Mouse (Mus musculus) forebrain, embryonic 12.5 days (tissue): ENCODE measurements around the gene Manbal. TPM values are rescaled to one million over a fixed set of nuclear protein-coding genes. Genes with fewer than 3 reads are reported as not detected.

ENCODE experiments used
- ATAC-seq: fragments of 200-750 bp; cut with Nextera tagmentation; 2 replicates; pipeline ENCODE4 v1.8.0; 2017; ENCODE audit warnings: moderate TSS enrichment; ENCODE audit not compliant: low FRiP score
- H3K27ac ChIP-seq: fragments of 300-500 bp; sonication (generic); 2 replicates; pipeline ENCODE4 v1.5.1; 2016; ENCODE audit warnings: mild to moderate bottlenecking
- H3K27me3 ChIP-seq: fragments of 300-500 bp; sonication (generic); 2 replicates; pipeline ENCODE4 v1.6.1; 2016; ENCODE audit warnings: mild to moderate bottlenecking
- H3K36me3 ChIP-seq: fragments of 300-500 bp; sonication (generic); replicated peaks from 2 replicates; pipeline ENCODE4 v1.6.1; 2016; ENCODE audit warnings: mild to moderate bottlenecking
- H3K4me1 ChIP-seq: fragments of 300-500 bp; sonication (generic); 2 replicates; pipeline ENCODE4 v1.6.1; 2016
- H3K4me2 ChIP-seq: fragments of 300-500 bp; sonication (generic); 2 replicates; pipeline ENCODE4 v1.6.1; 2016; ENCODE audit warnings: mild to moderate bottlenecking, moderate library complexity
- H3K4me3 ChIP-seq: fragments of 300-500 bp; sonication (generic); replicated peaks from 2 replicates; pipeline ENCODE4 v1.5.1; 2016; ENCODE audit warnings: mild to moderate bottlenecking
- H3K9ac ChIP-seq: fragments of 300-500 bp; sonication (generic); 2 replicates; pipeline ENCODE4 v1.6.1; 2016; ENCODE audit warnings: mild to moderate bottlenecking
- H3K9me3 ChIP-seq: fragments of 300-500 bp; sonication (generic); 2 replicates; pipeline ENCODE4 v1.6.1; 2016
- WGBS: fragments of 180-500 bp; shearing (Covaris S2); methylation state at CpG from one replicate; pipeline ENCODE4 v1.1.7; 2016; 5-methylcytosine and 5-hydroxymethylcytosine counted together
- polyA plus RNA-seq: library from polyadenylated mRNA; unstranded; fragments of >200 nt; fragmentation: Nextera tagmentation; extraction: Ambion mirVana; gene quantifications from 2 replicates; pipeline ENCODE4 v1.2.1, GENCODE M21; 2016

Manbal gene
- polyA plus RNA-seq, 1 experiment from 2014 or later = 69.4 TPM

- Histone ChIP-seq H3K4me2 (no peak overlapping the region), H3K27ac (no peak overlapping the region), H3K4me3 (no peak overlapping the region), H3K27me3 (no peaks in the 10 kb centered on the region), H3K36me3 (no peaks in the 10 kb centered on the region), H3K9ac (no peak overlapping the region), H3K9me3 (no peaks in the 10 kb centered on the region), H3K4me1 (peaks cover 26% of the 10 kb centered on the region)
- no peak for ATAC-seq
These were observed 52.1 kb downstream of the Manbal start for GRCm38 (mm10) chr2:157419506-157419905.

- no peaks in the 10 kb centered on the region for H3K27me3 ChIP-seq
- no peak overlapping the region for H3K4me2 ChIP-seq
- H3K4me3 ChIP-seq = no peak overlapping the region
- no peak overlapping the region for H3K27ac ChIP-seq
- H3K9ac ChIP-seq = no peak overlapping the region
- ATAC-seq = no peak
- H3K36me3 ChIP-seq = no peaks in the 10 kb centered on the region
- WGBS = 84% methylated on average over 4 of the region's 4 CpGs
- H3K4me1 ChIP-seq = peaks cover 33% of the 10 kb centered on the region
- H3K9me3 ChIP-seq = no peaks in the 10 kb centered on the region
These were observed 53.0 kb downstream of the Manbal start for GRCm38 (mm10) chr2:157420404-157420803.

GRCm38 (mm10) chr2:157422062-157422655 lies 54.8 kb downstream of the Manbal start:
- Histone ChIP-seq H3K9ac (no peak overlapping the region), H3K9me3 (no peaks in the 10 kb centered on the region), H3K4me2 (no peak overlapping the region), H3K4me3 (no peak overlapping the region), H3K36me3 (0 out of 2 replicates have a peak, but pooled peaks cover 2% of the 10 kb centered on the region), H3K4me1 (peaks cover 50% of the 10 kb centered on the region), H3K27ac (no peak overlapping the region), H3K27me3 (no peaks in the 10 kb centered on the region)
- ATAC-seq = no peak
- WGBS = 75% methylated on average over 11 of the region's 11 CpGs

GRCm38 (mm10) chr2:157422854-157423705 lies 55.7 kb downstream of the Manbal start:
- WGBS = 48% methylated on average over 11 of the region's 11 CpGs
- peak; percentile 1; the same call in 1 of the 2 replicates for ATAC-seq
- Histone ChIP-seq H3K27ac (peak overlapping the region; percentile 57), H3K27me3 (no peaks in the 10 kb centered on the region), H3K4me1 (peaks cover 57% of the 10 kb centered on the region), H3K36me3 (0 out of 2 replicates have a peak, but pooled peaks cover 3% of the 10 kb centered on the region), H3K4me2 (peak overlapping the region; percentile 89), H3K9me3 (no peaks in the 10 kb centered on the region), H3K4me3 (peak overlapping the region; percentile 89; the same call in 1 of the 2 replicates), H3K9ac (peak overlapping the region; percentile 99)

- Histone ChIP-seq H3K4me3 (peak overlapping the region; percentile 89), H3K36me3 (peaks cover 9% of the 10 kb centered on the region), H3K27me3 (no peaks in the 10 kb centered on the region), H3K4me1 (peaks cover 51% of the 10 kb centered on the region), H3K4me2 (peak overlapping the region; percentile 89), H3K9me3 (no peaks in the 10 kb centered on the region), H3K27ac (peak overlapping the region; percentile 92), H3K9ac (peak overlapping the region; percentile 99)
- 8% methylated on average over 15 of the region's 21 CpGs for WGBS
- peak; percentile 36 for ATAC-seq
These were observed 56.3 kb downstream of the Manbal start for GRCm38 (mm10) chr2:157423706-157424125.

GRCm38 (mm10) chr2:157424126-157424903 lies 56.9 kb downstream of the Manbal start:
- ATAC-seq = peak; percentile 39

GRCm38 (mm10) chr2:157424904-157425642 lies 57.7 kb downstream of the Manbal start:
- peaks cover 55% of the 10 kb centered on the region for H3K4me1 ChIP-seq
- no peaks in the 10 kb centered on the region for H3K9me3 ChIP-seq
- peaks cover 13% of the 10 kb centered on the region for H3K36me3 ChIP-seq
- peak overlapping the region; percentile 89 for H3K4me2 ChIP-seq
- WGBS = 64% methylated on average over 16 of the region's 16 CpGs
- peak overlapping the region; percentile 89 for H3K4me3 ChIP-seq
- ATAC-seq = peak; percentile 31
- peak overlapping the region; percentile 92 for H3K27ac ChIP-seq
- H3K9ac ChIP-seq = peak overlapping the region; percentile 99
- H3K27me3 ChIP-seq = no peaks in the 10 kb centered on the region

More at GRCm38 (mm10) chr2:157424126-157424903, 56.9 kb downstream of the Manbal start:
- H3K4me3 ChIP-seq = peak overlapping the region; percentile 89
- WGBS = 1% methylated on average over 62 of the region's 98 CpGs
- H3K36me3 ChIP-seq = peaks cover 13% of the 10 kb centered on the region
- peak overlapping the region; percentile 92 for H3K27ac ChIP-seq
- no peaks in the 10 kb centered on the region for H3K9me3 ChIP-seq
- peak overlapping the region; percentile 89 for H3K4me2 ChIP-seq
- no peaks in the 10 kb centered on the region for H3K27me3 ChIP-seq
- peak overlapping the region; percentile 99 for H3K9ac ChIP-seq
- peaks cover 49% of the 10 kb centered on the region for H3K4me1 ChIP-seq

GRCm38 (mm10) chr2:157425643-157425988 lies 58.2 kb downstream of the Manbal start:
- no peaks in the 10 kb centered on the region for H3K27me3 ChIP-seq
- H3K9ac ChIP-seq = peak overlapping the region; percentile 99; the same call in 1 of the 2 replicates
- peak overlapping the region; percentile 89 for H3K4me2 ChIP-seq
- peaks cover 15% of the 10 kb centered on the region for H3K36me3 ChIP-seq
- peaks cover 60% of the 10 kb centered on the region for H3K4me1 ChIP-seq
- ATAC-seq = no peak
- H3K4me3 ChIP-seq = peak overlapping the region; percentile 89
- H3K27ac ChIP-seq = peak overlapping the region; percentile 92
- WGBS = 88% methylated on average over 6 of the region's 6 CpGs
- H3K9me3 ChIP-seq = no peaks in the 10 kb centered on the region

- no peaks in the 10 kb centered on the region for H3K27me3 ChIP-seq
- peaks cover 17% of the 10 kb centered on the region for H3K36me3 ChIP-seq
- H3K4me2 ChIP-seq = peak overlapping the region; percentile 89
- H3K9me3 ChIP-seq = no peaks in the 10 kb centered on the region
- H3K27ac ChIP-seq = peak overlapping the region; percentile 92; the same call in 1 of the 2 replicates
- H3K4me3 ChIP-seq = 0 out of 2 replicates have a peak overlapping the region, but pooled peaks have one; percentile 89
- H3K9ac ChIP-seq = 0 out of 2 replicates have a peak overlapping the region, but pooled peaks have one; percentile 12
- H3K4me1 ChIP-seq = peaks cover 66% of the 10 kb centered on the region
- ATAC-seq = no peak
- WGBS = 80% methylated on average over 6 of the region's 6 CpGs
These were observed 58.8 kb downstream of the Manbal start for GRCm38 (mm10) chr2:157426171-157426570.

- 0 out of 2 replicates have a peak overlapping the region, but pooled peaks have one; percentile 38 for H3K27ac ChIP-seq
- H3K4me2 ChIP-seq = no peak overlapping the region
- WGBS = 90% methylated on average over 5 of the region's 5 CpGs
- H3K36me3 ChIP-seq = peaks cover 23% of the 10 kb centered on the region
- ATAC-seq = no peak
- H3K9ac ChIP-seq = 0 out of 2 replicates have a peak overlapping the region, but pooled peaks have one; percentile 29
- H3K4me1 ChIP-seq = peaks cover 75% of the 10 kb centered on the region
- H3K9me3 ChIP-seq = no peaks in the 10 kb centered on the region
- no peaks in the 10 kb centered on the region for H3K27me3 ChIP-seq
- no peak overlapping the region for H3K4me3 ChIP-seq
These were observed 59.8 kb downstream of the Manbal start for GRCm38 (mm10) chr2:157427164-157427563.

- peaks cover 76% of the 10 kb centered on the region for H3K4me1 ChIP-seq
- no peak for ATAC-seq
- WGBS = 95% methylated on average over 13 of the region's 13 CpGs
- no peaks in the 10 kb centered on the region for H3K27me3 ChIP-seq
- H3K9me3 ChIP-seq = no peaks in the 10 kb centered on the region
- no peak overlapping the region for H3K9ac ChIP-seq
- no peak overlapping the region for H3K4me3 ChIP-seq
- H3K36me3 ChIP-seq = peaks cover 27% of the 10 kb centered on the region
- H3K27ac ChIP-seq = no peak overlapping the region
- H3K4me2 ChIP-seq = no peak overlapping the region
These were observed 61.2 kb downstream of the Manbal start for GRCm38 (mm10) chr2:157428351-157429139.
